Mouse (Mus musculus): Measurements from ENCODE around the gene Mpzl3. TPM values are rescaled to one million over a fixed set of nuclear protein-coding genes. Genes with fewer than 3 reads are reported as not detected.

The Mpzl3 gene
- polyA plus RNA-seq, 1 experiment from 2014 or later, result 1.1 TPM

DNA sequence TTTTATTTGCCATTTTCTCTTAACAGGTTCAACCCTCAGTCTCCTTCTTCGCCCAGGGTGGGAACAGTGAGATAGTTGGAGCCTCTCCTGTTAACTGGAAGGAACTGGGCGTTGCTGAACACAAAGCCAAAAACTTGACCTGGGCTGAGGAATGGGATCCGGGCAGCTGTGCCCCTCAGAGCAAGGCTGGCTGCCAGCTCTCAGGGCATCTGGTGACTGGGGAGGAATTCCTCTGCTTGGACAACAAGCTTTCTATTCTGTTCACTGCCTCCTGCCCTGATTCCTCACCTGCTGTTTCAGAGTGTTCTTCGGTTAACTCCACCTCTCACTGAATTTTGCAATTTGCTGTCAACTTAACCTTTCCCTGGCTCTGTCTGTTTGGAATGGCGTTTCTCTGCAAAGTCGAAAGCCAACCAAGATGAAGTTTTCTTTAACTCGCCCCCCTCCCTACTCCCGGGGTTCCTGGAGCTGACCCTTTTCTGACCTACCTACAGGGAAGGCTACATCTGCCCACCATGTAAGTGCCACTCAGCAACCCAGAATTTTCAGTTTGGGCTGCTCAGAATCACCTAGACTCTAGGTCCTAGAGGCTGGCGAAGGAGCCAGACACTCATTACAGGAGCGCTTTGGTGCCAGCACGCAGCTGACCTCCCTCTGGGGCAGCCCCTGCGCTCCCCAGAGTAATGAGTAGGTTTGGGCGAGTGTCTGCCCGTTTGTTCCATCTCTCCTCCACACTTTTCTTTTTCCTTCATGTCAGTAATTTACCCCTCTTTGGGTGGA lies 14.7 kb upstream of the Mpzl3 start:
- Histone ChIP-seq H3K9ac (no peak overlapping the region), H3K4me1 (replicated peaks; ENCODE audit: control insufficient read depth, insufficient read depth, low read length) (0 out of 2 replicates have a peak, but pooled peaks cover 6% of the 10 kb centered on the region), H3K4me3 (replicated peaks; ENCODE audit: low read length) (no peak overlapping the region), H3K4me2 (replicated peaks) (no peak overlapping the region; the same call in 1 of the 2 replicates), H3K27me3 (ENCODE audit: control insufficient read depth, insufficient read depth, low read length) (peaks cover 72% of the 10 kb centered on the region), H3K9me3 (ENCODE audit: control insufficient read depth, low read length) (no peaks in the 10 kb centered on the region), H3K36me3 (replicated peaks; ENCODE audit: control insufficient read depth, insufficient read depth) (no peaks in the 10 kb centered on the region), H3K27ac (no peak overlapping the region)
- WGBS, result 13% methylated on average over 14 of the region's 14 CpGs
- no peak for ATAC-seq (ENCODE audit: low FRiP score)
- DNase-seq (ENCODE audit: low spot score), result no peak

DNA sequence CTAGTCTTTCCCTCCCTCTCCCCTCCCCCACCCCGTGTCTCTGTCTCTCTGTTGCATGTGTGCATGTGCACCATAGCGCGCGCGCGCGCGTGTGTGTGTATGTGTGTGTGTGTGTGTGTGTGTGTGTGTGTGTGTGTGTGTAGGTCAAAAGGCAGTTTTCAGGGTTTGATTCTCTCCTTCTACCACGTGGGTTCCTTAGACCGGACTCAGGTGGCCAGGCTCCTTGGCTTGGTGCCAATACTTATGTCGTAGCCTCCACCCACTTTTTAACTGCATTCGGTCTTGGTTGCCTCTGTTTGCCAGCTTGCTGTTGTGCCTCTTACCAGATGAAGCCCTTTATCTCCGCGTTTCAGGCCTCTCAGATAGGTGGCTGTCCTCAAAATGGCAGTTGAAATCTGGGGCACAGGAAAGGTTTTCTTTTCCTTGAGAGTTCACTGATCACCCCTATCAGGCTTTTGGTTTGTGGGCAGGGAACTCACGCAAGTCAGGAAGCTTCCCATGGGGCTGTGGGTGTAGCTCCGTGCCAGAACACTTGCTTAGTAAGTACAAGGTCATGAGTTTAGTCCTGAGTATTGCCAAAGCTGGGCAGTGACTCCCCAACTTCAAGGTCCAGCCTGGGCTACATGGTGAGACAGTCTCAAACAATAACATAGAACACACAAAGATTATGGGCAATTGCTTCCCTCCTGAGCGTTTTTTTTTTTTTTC lies 13.7 kb upstream of the Mpzl3 start:
- H3K27me3 ChIP-seq (ENCODE audit: control insufficient read depth, insufficient read depth, low read length), result peaks cover 72% of the 10 kb centered on the region
- 31% methylated on average over 17 of the region's 17 CpGs for WGBS

DNA sequence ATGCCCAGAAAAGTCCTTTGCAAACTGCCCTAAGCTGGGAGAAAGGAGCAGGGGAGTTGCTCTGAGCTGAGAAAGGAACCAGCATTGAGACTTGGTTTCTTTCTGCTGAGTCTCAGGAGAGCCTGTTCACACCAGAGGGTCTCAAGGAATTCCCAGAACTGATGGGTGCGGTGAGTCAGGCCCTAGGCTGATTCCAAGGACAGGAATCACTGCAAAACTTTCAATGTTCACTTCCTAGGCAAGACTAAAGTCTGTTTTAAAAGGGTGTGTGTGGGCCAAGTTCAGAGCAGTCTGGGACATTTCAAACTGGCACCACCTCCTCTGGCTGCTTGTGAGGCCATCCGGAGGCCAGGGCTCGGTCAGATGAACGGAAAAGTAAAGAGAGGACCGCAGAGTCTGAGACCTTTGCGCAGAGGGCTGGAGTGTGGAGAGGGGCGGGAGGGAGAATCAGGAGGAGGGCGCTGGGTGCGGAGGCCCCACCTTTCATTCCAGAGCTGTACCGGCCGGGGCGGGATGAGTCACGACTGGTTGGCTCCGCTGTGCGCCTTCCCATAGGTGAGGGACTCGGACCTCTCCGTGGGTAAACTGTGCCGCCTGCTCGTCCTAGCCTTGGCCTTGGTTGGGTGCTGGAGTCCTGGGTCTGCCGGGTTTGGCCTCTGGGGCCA lies 12.8 kb upstream of the Mpzl3 start:
- 0 out of 2 replicates have a peak, but pooled peaks cover 6% of the 10 kb centered on the region for H3K4me1 ChIP-seq (replicated peaks; ENCODE audit: control insufficient read depth, insufficient read depth, low read length)
- no peak overlapping the region for H3K9ac ChIP-seq
- DNase-seq (ENCODE audit: low spot score) (no peak), ATAC-seq (ENCODE audit: low FRiP score) (no peak)
- peaks cover 72% of the 10 kb centered on the region for H3K27me3 ChIP-seq (ENCODE audit: control insufficient read depth, insufficient read depth, low read length)
- H3K4me2 ChIP-seq (replicated peaks), result peak overlapping the region; percentile 2; the same call in 1 of the 2 replicates
- no peaks in the 10 kb centered on the region for H3K36me3 ChIP-seq (replicated peaks; ENCODE audit: control insufficient read depth, insufficient read depth)
- no peak overlapping the region for H3K4me3 ChIP-seq (replicated peaks; ENCODE audit: low read length)
- no peaks in the 10 kb centered on the region for H3K9me3 ChIP-seq (ENCODE audit: control insufficient read depth, low read length)
- H3K27ac ChIP-seq, result no peak overlapping the region
- WGBS, result 2% methylated on average over 20 of the region's 20 CpGs

More for the DNA sequence above, 13.7 kb upstream of the Mpzl3 start:
- ATAC-seq (ENCODE audit: low FRiP score) (no peak), DNase-seq (ENCODE audit: low spot score) (no peak)
- Histone ChIP-seq H3K27ac (no peak overlapping the region), H3K9me3 (ENCODE audit: control insufficient read depth, low read length) (no peaks in the 10 kb centered on the region), H3K9ac (no peak overlapping the region), H3K36me3 (replicated peaks; ENCODE audit: control insufficient read depth, insufficient read depth) (no peaks in the 10 kb centered on the region), H3K4me1 (replicated peaks; ENCODE audit: control insufficient read depth, insufficient read depth, low read length) (0 out of 2 replicates have a peak, but pooled peaks cover 6% of the 10 kb centered on the region), H3K4me2 (replicated peaks) (no peak overlapping the region), H3K4me3 (replicated peaks; ENCODE audit: low read length) (no peak overlapping the region)

DNA sequence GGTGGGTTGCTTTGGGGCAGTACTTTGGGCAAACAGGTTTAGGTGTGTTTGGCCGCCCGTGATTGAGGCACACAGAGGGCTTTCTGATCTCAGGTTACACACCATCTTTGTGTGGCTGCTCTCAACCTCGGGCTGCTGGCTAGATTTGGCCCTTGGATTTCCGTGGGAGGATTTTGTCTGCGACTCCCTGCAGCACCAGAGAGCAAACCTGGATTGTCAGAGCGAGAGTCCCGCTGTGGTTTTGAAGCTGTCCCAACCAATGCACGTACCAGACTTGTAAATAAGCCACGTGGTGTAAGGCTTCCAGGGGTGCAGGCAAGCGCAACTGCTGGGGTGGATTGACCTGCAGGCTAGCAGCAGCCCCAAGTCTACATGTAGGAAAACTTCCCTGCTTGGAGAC lies 12.0 kb upstream of the Mpzl3 start:
- Histone ChIP-seq H3K4me1 (replicated peaks; ENCODE audit: control insufficient read depth, insufficient read depth, low read length) (0 out of 2 replicates have a peak, but pooled peaks cover 6% of the 10 kb centered on the region), H3K27ac (no peak overlapping the region), H3K4me2 (replicated peaks) (no peak overlapping the region), H3K9me3 (ENCODE audit: control insufficient read depth, low read length) (no peaks in the 10 kb centered on the region), H3K36me3 (replicated peaks; ENCODE audit: control insufficient read depth, insufficient read depth) (no peaks in the 10 kb centered on the region), H3K4me3 (replicated peaks; ENCODE audit: low read length) (no peak overlapping the region), H3K27me3 (ENCODE audit: control insufficient read depth, insufficient read depth, low read length) (peaks cover 72% of the 10 kb centered on the region), H3K9ac (no peak overlapping the region)
- 1% methylated on average over 10 of the region's 10 CpGs for WGBS
- ATAC-seq (ENCODE audit: low FRiP score), result no peak
- no peak for DNase-seq (ENCODE audit: low spot score)

DNA sequence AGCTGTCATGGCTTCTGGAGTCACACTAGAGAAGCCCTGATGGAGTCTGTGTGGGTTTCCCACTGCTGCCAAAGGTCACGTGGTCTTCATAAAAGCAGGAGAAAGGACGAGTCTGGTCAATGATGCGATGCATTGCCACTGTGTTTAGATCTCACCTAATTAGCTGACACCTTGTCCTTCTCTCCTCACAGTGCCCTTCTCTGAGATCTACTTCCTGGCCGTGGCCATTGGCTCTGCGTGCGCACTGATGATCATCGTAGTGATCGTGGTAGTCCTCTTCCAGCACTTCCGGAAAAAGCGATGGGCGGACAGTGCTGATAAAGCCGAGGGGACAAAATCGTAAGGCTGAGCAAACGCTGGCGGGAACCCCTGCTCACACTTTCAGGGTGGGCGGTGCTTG lies 8.0 kb upstream of the Mpzl3 start:
- 93% methylated on average over 16 of the region's 16 CpGs for WGBS
- H3K9me3 ChIP-seq (ENCODE audit: control insufficient read depth, low read length), result no peaks in the 10 kb centered on the region
- DNase-seq (ENCODE audit: low spot score) (no peak), ATAC-seq (ENCODE audit: low FRiP score) (no peak)
- no peak overlapping the region for H3K9ac ChIP-seq
- H3K4me1 ChIP-seq (replicated peaks; ENCODE audit: control insufficient read depth, insufficient read depth, low read length), result 0 out of 2 replicates have a peak, but pooled peaks cover 6% of the 10 kb centered on the region
- peaks cover 36% of the 10 kb centered on the region for H3K27me3 ChIP-seq (ENCODE audit: control insufficient read depth, insufficient read depth, low read length)
- no peak overlapping the region for H3K4me2 ChIP-seq (replicated peaks)
- no peak overlapping the region for H3K27ac ChIP-seq
- no peaks in the 10 kb centered on the region for H3K36me3 ChIP-seq (replicated peaks; ENCODE audit: control insufficient read depth, insufficient read depth)
- no peak overlapping the region for H3K4me3 ChIP-seq (replicated peaks; ENCODE audit: low read length)

DNA sequence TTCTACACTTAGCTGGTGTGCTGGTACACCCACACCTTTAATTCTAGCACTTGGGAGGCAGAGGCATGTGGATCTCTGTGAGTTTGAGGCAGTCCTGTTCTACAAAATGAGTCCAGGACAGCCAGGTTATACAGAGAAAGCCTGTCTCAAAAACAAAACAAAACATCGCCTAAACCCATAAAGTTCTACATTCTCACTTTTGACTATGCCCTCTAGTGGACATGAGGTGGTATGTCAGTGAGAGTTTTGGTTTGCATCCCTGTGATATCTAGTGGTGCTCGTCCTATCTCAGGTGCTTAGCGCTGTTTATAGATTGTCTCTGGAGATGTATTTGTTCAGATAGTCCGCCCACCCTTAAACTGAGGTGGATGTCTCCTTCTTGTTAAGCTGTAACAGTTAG lies 6.5 kb upstream of the Mpzl3 start:
- Histone ChIP-seq H3K36me3 (replicated peaks; ENCODE audit: control insufficient read depth, insufficient read depth) (no peaks in the 10 kb centered on the region), H3K27me3 (ENCODE audit: control insufficient read depth, insufficient read depth, low read length) (peaks cover 35% of the 10 kb centered on the region), H3K9me3 (ENCODE audit: control insufficient read depth, low read length) (no peaks in the 10 kb centered on the region), H3K4me1 (replicated peaks; ENCODE audit: control insufficient read depth, insufficient read depth, low read length) (no peaks in the 10 kb centered on the region), H3K9ac (no peak overlapping the region), H3K4me2 (replicated peaks) (no peak overlapping the region), H3K4me3 (replicated peaks; ENCODE audit: low read length) (no peak overlapping the region), H3K27ac (no peak overlapping the region)
- peak; percentile 74 for DNase-seq (ENCODE audit: low spot score)
- no peak for ATAC-seq (ENCODE audit: low FRiP score)
- 41% methylated on average over 4 of the region's 4 CpGs for WGBS

DNA sequence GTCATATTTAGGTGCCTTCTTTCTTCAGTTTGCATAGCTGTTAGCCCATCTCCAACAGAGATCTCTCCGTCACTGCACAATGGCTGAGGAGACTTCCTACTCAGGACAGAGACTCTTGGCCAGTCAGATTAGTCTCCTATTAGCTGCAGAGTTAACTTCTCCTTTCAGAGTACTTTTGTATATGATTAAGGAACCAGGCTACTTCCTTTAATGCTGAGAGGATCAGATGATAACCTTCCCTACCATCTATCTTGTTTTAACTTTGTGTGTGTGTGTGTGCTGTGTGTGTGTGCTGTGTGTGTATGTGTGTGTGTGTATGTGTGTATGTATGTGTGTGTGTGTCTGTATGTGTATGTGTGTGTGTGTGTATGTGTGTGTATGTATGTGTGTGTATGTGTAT lies 5.3 kb upstream of the Mpzl3 start:
- no peak for ATAC-seq (ENCODE audit: low FRiP score)
- H3K9me3 ChIP-seq (ENCODE audit: control insufficient read depth, low read length), result no peaks in the 10 kb centered on the region
- peaks cover 7% of the 10 kb centered on the region for H3K4me1 ChIP-seq (replicated peaks; ENCODE audit: control insufficient read depth, insufficient read depth, low read length)
- 73% methylated on average over 1 of the region's 1 CpGs for WGBS
- H3K36me3 ChIP-seq (replicated peaks; ENCODE audit: control insufficient read depth, insufficient read depth), result no peaks in the 10 kb centered on the region
- DNase-seq (ENCODE audit: low spot score), result no peak
- no peak overlapping the region for H3K4me3 ChIP-seq (replicated peaks; ENCODE audit: low read length)
- H3K27ac ChIP-seq, result no peak overlapping the region
- peaks cover 32% of the 10 kb centered on the region for H3K27me3 ChIP-seq (ENCODE audit: control insufficient read depth, insufficient read depth, low read length)
- no peak overlapping the region for H3K9ac ChIP-seq
- H3K4me2 ChIP-seq (replicated peaks), result no peak overlapping the region

DNA sequence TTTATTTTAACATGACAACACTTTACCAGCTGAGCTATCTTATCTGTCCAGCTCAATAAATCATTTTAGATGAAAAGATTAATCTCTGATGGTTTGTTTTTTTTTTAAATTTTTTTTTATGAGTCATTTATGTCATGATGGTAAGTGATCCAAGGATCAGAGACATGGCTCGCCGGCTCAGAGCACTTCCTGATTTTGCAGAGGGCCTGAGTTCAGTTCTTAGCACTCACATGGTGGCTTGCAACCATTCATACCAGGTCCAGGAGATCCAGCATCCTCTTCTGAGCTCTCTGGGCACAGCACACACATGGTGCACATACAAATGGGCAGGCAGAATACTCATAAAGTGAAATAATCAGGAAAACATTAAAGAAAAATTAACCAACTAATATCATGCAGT lies 4.7 kb upstream of the Mpzl3 start:
- no peak overlapping the region for H3K4me3 ChIP-seq (replicated peaks; ENCODE audit: low read length)
- H3K4me2 ChIP-seq (replicated peaks), result no peak overlapping the region
- no peak for ATAC-seq (ENCODE audit: low FRiP score)
- H3K27ac ChIP-seq, result no peak overlapping the region
- DNase-seq (ENCODE audit: low spot score), result no peak
- H3K36me3 ChIP-seq (replicated peaks; ENCODE audit: control insufficient read depth, insufficient read depth), result no peaks in the 10 kb centered on the region
- H3K27me3 ChIP-seq (ENCODE audit: control insufficient read depth, insufficient read depth, low read length), result peaks cover 26% of the 10 kb centered on the region
- peaks cover 7% of the 10 kb centered on the region for H3K4me1 ChIP-seq (replicated peaks; ENCODE audit: control insufficient read depth, insufficient read depth, low read length)
- H3K9me3 ChIP-seq (ENCODE audit: control insufficient read depth, low read length), result no peaks in the 10 kb centered on the region
- WGBS, result 86% methylated on average over 2 of the region's 2 CpGs
- H3K9ac ChIP-seq, result no peak overlapping the region

DNA sequence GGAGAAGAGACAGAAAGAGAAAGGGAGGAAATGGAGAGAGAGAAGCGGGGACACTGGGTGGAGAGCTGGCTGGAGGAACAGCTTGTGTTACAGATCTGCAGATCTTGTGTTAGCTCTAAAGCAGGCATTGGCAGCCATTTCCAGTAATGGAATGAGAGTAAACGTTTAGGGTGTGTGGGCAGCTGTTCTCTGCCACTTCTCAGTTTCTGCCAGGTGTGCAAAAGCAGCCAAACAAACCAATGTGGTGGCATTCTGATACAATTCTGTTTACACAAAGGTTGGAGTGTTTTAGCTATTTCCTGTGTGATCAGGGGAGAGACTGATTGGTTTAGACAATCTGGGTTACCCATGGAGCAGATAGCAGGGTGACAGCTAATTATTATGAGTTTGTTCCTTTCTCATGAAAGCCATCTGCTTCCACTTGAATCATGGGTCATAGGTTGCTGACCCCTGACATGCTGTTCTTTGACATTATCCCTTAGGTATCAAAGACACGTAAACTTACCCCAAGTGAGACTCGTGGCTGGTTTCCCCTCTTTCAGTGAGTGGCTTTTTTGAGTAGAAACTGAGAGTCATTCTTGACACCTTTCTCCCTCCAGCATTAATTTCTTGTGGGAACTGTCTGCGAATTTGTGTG lies 3.4 kb downstream of the Mpzl3 start:
- ATAC-seq (ENCODE audit: low FRiP score) (no peak), DNase-seq (ENCODE audit: low spot score) (no peak)
- H3K4me1 ChIP-seq (replicated peaks; ENCODE audit: control insufficient read depth, insufficient read depth, low read length), result peaks cover 7% of the 10 kb centered on the region
- no peak overlapping the region for H3K4me2 ChIP-seq (replicated peaks)
- H3K27ac ChIP-seq, result no peak overlapping the region
- H3K36me3 ChIP-seq (replicated peaks; ENCODE audit: control insufficient read depth, insufficient read depth), result no peaks in the 10 kb centered on the region
- H3K9ac ChIP-seq, result no peak overlapping the region
- no peak overlapping the region for H3K4me3 ChIP-seq (replicated peaks; ENCODE audit: low read length)
- H3K9me3 ChIP-seq (ENCODE audit: control insufficient read depth, low read length), result no peaks in the 10 kb centered on the region
- 55% methylated on average over 5 of the region's 5 CpGs for WGBS
- H3K27me3 ChIP-seq (ENCODE audit: control insufficient read depth, insufficient read depth, low read length), result peaks cover 36% of the 10 kb centered on the region

Data from hindbrain, embryonic 14.5 days (tissue).